Mouse (Mus musculus) heart, postnatal 14 days (tissue): ENCODE measurements around the gene B230104I21Rik. TPM values are rescaled to one million over a fixed set of nuclear protein-coding genes. Genes with fewer than 3 reads are reported as not detected.

Source experiments
- DNase-seq, 2 experiments: peaks; one replicate each; pipeline ENCODE4 v3.0.0; 2021 to 2022
- intact Hi-C: fragments of 180-260 bp; cut with DNase I; formaldehyde crosslinking; loops from one replicate; pipeline ENCODE4 v1.15.1; 2025
- total RNA-seq, 2 experiments: library from RNA; stranded (reverse); gene quantifications; 2 replicates each; pipeline ENCODE4 v1.2.3; 2021

Gene B230104I21Rik
- total RNA-seq, 2 experiments from 2014 or later: not detected

- intact Hi-C loops: no loop called here
- DNase-seq: no peak
Measured at GRCm38 (mm10) chr4:154346731-154347522, 11.0 kb downstream of the B230104I21Rik start.

GRCm38 (mm10) chr4:154348197-154348786, 12.4 kb downstream of the B230104I21Rik start:
- no peak for DNase-seq
- intact Hi-C loops: no loop called here

- DNase-seq: no peak
- intact Hi-C loops: no loop called here
Measured at GRCm38 (mm10) chr4:154352246-154352645, 16.3 kb downstream of the B230104I21Rik start.

GRCm38 (mm10) chr4:154355408-154355807, 19.5 kb downstream of the B230104I21Rik start:
- DNase-seq: no peak
- intact Hi-C loops: no loop called here

- intact Hi-C loops: no loop called here
- DNase-seq: no peak
Measured at GRCm38 (mm10) chr4:154358370-154358769, 22.4 kb downstream of the B230104I21Rik start.

GRCm38 (mm10) chr4:154358816-154359215, 22.9 kb downstream of the B230104I21Rik start:
- no peak for DNase-seq
- intact Hi-C loops: no loop called here

GRCm38 (mm10) chr4:154359762-154360300, 23.9 kb downstream of the B230104I21Rik start:
- intact Hi-C loops: no loop called here
- DNase-seq: no peak

- DNase-seq: no peak
- intact Hi-C loops: no loop called here
Measured at GRCm38 (mm10) chr4:154360441-154360840, 24.5 kb downstream of the B230104I21Rik start.

- DNase-seq: no peak
- intact Hi-C loops: no loop called here
Measured at GRCm38 (mm10) chr4:154360850-154361249, 24.9 kb downstream of the B230104I21Rik start.

- intact Hi-C loops: no loop called here
- no peak for DNase-seq
Measured at GRCm38 (mm10) chr4:154364752-154365151, 28.8 kb downstream of the B230104I21Rik start.

GRCm38 (mm10) chr4:154366836-154367235, 30.9 kb downstream of the B230104I21Rik start:
- intact Hi-C loops: no loop called here
- no peak for DNase-seq

GRCm38 (mm10) chr4:154369089-154369488, 33.2 kb downstream of the B230104I21Rik start:
- intact Hi-C loops: no loop called here
- no peak for DNase-seq

- no peak for DNase-seq
- intact Hi-C loops: no loop called here
Measured at GRCm38 (mm10) chr4:154370841-154371240, 34.9 kb downstream of the B230104I21Rik start.

GRCm38 (mm10) chr4:154371542-154372247, 35.8 kb downstream of the B230104I21Rik start:
- DNase-seq: no peak
- intact Hi-C loops: no loop called here

GRCm38 (mm10) chr4:154375939-154376625, 40.2 kb downstream of the B230104I21Rik start:
- intact Hi-C loops: no loop called here
- no peak for DNase-seq

- intact Hi-C loops: no loop called here
- DNase-seq: no peak
Measured at GRCm38 (mm10) chr4:154378876-154379275, 42.9 kb downstream of the B230104I21Rik start.

- intact Hi-C loops: no loop called here
- DNase-seq: no peak
Measured at GRCm38 (mm10) chr4:154385208-154385607, 49.3 kb downstream of the B230104I21Rik start.

GRCm38 (mm10) chr4:154385918-154386317, 50.0 kb downstream of the B230104I21Rik start:
- no peak for DNase-seq
- intact Hi-C loops: no loop called here

- no peak for DNase-seq
- intact Hi-C loops: no loop called here
Measured at GRCm38 (mm10) chr4:154386810-154387209, 50.9 kb downstream of the B230104I21Rik start.

GRCm38 (mm10) chr4:154389641-154390040, 53.7 kb downstream of the B230104I21Rik start:
- intact Hi-C loops: loop anchor here (2.0 to 5.0 kb wide), 2 partner anchors 61 to 113 kb away; no protein-coding TSS in a partner anchor
- no peak for DNase-seq
